Mouse (Mus musculus) lung, postnatal 36 days (tissue): ENCODE measurements around the gene Ube4a.

ENCODE experiments used
- DNase-seq: peaks from one replicate; pipeline ENCODE4 v3.0.0; 2022; ENCODE audit warnings: mixed read lengths

Ube4a gene

DNA sequence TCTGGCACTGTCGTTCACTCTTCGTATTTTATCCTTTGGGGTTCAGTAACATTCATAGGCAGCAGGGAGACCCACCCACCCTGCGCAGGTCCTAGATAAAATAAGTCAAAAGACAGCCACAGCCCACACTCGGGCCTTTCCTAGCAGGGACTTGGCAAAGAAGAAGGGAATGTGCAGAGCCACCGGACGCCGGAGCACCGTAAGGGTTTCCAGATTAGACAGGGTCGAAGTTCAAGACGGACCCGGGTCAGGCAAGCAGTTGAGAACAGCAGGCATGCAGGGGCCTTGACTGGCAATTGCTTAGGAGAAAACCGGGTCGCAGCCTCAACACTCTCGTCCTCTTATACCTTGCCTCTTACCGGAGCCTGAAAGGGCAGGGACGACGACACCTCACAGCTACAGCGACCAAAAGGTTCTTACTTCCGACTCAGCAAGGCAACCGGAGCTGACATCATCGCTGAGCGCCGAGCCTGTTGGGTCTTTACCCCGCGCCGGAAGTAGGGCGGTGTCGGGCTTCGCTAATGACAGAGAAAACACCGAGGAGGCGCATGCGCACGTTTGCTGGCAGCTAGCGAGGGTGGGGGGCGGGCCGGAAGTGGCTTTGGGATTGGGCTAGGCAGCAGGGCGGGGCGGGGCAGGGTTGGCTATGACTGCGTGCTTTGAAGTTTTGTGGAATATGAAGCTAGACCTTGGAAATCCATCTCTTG lies at the start of gene Ube4a:
Ube4a (minus strand) TSS at position 475 of the 707 bp plus-strand sequence.
- peak; percentile 100 for DNase-seq

- DNase-seq: no peak
Observed at GRCm38 (mm10) chr9:45014879-45015278, 49.5 kb upstream of the Ube4a start.

DNA sequence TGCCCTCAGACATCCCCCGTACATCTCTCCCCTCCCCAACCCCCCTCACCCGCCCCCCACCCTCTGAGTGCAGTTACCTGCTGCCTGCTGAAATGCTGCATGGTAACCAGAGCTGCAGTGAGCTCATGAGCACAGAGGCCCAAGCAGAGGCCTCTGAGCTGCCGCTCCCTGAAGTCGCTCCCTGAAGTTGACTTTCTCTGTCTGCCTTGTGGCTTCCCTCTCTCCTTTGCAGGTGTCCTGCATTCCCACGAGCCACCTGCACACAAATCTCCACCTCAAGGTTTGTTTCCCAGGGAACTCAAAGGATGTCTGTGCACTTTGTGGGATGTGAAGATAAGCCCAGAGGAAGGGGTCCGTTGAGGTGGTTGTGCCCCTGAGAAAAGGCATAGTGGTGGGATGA lies 45.9 kb upstream of the Ube4a start:
- DNase-seq: no peak

GRCm38 (mm10) chr9:45010461-45010860 lies 45.1 kb upstream of the Ube4a start:
- DNase-seq: no peak

GRCm38 (mm10) chr9:45009180-45010078 lies 44.0 kb upstream of the Ube4a start, which contains the start of gene Cd3e:
Gene Cd3e (minus strand): TSS chr9:45009627.
- DNase-seq: no peak

DNA sequence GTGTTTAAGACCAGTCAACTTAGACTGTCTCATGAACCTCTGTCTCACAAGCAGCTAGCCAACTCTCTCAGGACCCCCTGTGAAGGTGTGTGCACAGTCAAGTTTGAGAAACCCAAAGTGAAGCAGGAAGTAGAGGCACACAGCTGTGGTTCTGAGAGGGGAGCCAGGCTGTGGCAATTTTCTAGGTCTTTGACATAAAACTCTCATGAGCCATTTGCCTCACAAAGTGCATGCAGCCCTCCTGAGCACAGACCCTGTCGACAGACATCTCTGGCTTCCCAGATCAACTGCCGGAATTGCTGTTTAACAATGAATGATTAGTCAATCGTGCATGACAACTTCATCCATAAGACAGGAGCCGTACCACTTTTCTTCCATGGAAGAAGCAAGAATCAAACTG lies 42.9 kb upstream of the Ube4a start:
- DNase-seq: no peak

GRCm38 (mm10) chr9:45007404-45007803 lies 42.0 kb upstream of the Ube4a start:
- DNase-seq: no peak

GRCm38 (mm10) chr9:45000249-45000648 lies 34.8 kb upstream of the Ube4a start:
- no peak for DNase-seq

DNA sequence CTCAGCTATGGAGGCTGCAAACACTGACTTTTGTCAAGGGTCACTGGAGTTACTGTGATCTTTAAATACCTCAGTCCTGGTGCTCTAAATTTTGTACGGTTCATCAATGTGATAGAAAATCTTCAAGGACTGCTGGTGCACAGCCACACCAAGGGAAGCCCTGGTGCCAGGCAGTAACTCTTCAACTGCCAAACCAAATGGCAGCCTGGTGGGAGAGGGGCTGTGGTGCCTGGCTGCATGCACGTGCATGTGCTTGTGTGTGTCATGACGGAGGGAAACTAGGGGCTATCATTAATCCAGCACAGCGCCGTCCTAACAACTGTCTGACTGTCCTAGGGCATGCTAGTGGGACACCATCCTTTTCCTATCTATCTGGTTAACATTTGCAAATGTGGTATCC lies 34.4 kb upstream of the Ube4a start:
- no peak for DNase-seq

- DNase-seq: no peak
Observed at GRCm38 (mm10) chr9:44999171-44999570, 33.8 kb upstream of the Ube4a start.

GRCm38 (mm10) chr9:44998138-44998537 lies 32.7 kb upstream of the Ube4a start:
- DNase-seq: no peak

DNA sequence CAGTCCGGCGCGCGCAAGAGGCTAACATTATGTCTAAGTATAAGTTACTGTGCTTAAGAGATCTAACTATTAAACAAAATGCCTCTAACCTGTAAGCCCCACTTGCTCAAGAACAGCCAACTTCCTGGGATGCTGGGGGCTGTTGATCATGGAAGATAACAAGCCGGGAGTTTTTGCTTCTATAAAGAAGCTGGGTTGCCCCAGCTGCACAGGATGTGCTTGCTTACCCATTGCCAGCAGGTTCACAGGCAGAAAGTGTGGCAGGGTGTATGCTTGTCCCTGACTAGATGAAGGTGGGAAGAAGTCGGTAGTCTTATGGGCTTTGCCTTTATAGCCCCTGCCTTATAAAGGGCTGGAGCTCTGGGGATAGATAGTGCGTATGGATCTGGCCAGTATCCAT lies 31.2 kb upstream of the Ube4a start:
- no peak for DNase-seq

- DNase-seq: no peak
Observed at GRCm38 (mm10) chr9:44994962-44995361, 29.6 kb upstream of the Ube4a start.

DNA sequence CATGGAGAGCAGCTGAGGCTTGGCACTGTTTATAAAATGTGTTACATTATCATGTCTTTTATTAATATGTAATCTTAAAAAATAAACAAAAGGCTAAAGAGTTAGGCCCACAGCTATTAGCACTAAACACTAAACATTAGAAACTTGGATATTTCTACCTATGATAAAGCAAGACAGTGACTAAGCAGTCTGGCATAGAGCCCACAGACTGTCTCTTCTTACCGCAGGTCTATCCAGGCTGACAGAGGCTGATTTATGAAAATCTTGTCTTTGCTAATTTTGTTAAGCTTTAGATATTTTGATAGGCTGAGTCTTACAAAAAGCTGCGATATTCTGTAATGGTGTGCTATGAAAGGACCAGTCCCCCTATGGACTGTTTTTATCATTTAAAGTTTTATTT lies 27.9 kb upstream of the Ube4a start:
- DNase-seq: no peak

GRCm38 (mm10) chr9:44992271-44992670 lies 26.9 kb upstream of the Ube4a start:
- no peak for DNase-seq

GRCm38 (mm10) chr9:44991821-44992220 lies 26.4 kb upstream of the Ube4a start:
- no peak for DNase-seq

DNA sequence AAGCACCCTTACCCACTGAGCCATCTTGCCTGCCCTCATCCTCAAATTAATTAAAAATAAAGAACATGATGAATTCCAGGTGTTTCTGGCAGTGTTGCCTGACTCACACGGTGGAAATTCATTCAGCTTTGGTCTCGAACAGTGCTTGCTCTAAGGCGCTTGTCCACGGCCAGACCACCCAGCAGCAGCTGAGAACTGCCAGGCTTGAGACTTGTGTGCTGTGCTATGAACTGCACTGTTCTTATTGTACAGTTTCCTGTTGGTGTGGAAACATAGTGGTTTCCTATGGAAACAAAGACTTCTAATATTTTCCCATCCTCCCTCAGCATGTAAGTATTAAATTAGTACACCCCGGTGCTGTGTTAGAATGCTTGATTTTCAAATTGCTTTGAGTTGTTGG lies 21.6 kb upstream of the Ube4a start:
- no peak for DNase-seq

GRCm38 (mm10) chr9:44986242-44986781 lies 20.9 kb upstream of the Ube4a start:
- DNase-seq: peak; percentile 72

DNA sequence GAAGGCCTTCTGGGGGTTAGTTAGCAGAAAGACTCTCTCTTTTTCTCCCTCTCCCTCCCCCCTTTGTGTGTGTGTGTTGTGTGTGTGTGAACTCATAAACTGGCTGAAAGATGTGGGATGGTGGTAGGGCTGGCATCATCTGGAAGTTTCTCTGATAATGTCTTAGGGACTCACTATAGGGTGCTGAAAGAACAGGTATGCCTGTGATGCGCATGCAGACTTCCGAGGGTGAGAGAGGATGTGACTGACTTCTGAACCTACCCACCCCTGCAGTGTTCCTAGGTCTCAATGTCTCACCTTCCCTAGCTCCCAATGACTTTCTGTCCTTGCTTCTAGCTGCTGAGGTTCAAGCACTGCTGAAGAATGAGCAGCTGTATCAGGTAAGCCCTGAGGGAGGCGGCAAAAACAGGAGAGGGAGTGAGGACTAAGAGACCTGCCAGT lies 20.3 kb upstream of the Ube4a start:
- no peak for DNase-seq

DNA sequence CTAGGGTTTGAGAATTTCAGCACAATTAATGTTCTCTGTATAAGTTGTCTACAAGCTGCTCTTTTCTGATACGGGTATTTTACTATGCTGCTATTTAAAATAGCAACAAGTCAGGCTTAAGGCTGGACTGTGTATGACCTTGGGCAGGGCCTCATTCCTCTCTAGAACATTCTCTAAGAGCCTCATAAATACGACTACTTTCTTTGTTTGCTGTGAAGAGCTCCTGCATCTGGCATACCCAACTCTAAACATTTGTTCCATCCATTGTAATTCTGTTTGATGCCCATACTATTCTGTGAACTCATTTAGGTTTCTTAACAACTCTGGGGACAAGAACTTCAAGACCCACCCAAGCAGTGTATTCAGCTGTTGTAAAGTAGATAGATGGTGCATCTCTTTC lies 17.6 kb upstream of the Ube4a start:
- no peak for DNase-seq

DNA sequence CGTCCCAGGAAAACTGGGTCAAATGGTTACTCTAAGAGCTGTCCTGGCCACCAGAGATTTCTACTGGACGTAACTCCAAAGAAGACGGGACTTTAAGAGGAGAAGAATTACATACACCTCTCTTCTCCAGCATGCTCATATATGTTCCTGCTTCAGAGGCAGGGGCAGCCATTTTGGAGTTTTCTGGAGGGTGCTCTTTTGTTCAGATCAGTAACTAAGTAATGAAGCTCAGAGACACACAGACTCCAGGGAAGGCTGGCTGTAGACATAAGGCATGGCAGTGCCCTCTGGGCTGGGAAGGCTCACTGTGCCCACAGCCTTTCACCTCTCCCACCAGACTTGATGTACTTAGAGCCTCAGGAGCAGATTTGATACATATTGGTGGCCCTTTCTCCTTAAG lies 17.1 kb upstream of the Ube4a start:
- DNase-seq: no peak

DNA sequence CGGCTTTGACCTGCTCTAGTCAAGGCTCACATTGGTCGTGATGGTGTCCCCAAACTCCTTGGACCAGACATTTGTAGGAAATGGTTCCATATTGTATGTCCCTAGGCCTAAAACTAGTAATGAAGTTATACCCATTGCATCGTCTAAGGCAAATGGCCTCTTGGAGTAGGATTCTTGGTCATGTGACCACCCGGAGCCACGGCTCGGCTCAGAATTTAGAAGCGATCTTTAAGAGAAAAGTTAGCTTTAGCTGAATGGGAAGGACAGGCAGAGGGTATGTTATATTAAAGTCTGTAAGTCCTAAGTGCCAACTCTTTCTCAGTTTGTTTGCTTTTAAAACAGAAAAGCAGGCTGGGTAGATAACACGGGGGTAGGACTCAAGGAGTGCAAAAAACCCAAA lies 16.7 kb upstream of the Ube4a start:
- DNase-seq: no peak

DNA sequence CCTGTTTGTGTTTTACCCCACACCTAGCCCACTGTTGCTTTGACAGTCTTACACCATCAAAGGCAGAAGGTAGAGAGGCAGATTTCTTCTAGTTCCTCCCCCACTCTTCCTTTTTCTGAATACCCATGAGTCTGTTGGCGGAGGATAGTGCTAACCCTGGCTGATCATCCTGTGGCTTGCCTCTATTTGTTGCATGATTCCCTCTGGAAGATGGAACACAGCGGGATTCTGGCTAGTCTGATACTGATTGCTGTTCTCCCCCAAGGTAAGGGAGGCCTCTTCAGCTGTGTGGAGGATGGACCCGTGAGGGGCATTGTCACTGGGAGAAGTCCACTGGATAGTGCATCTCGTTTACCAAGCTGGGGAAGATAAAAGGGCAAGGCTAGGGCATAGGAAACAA lies 16.3 kb upstream of the Ube4a start, which contains the start of gene Cd3d:
Cd3d (plus strand) TSS at position 111 of the 400 bp plus-strand sequence.
- no peak for DNase-seq

- DNase-seq: no peak
Observed at GRCm38 (mm10) chr9:44981104-44981503, 15.7 kb upstream of the Ube4a start.
